Mouse (Mus musculus): ENCODE measurements around the gene Grm7.

DNA sequence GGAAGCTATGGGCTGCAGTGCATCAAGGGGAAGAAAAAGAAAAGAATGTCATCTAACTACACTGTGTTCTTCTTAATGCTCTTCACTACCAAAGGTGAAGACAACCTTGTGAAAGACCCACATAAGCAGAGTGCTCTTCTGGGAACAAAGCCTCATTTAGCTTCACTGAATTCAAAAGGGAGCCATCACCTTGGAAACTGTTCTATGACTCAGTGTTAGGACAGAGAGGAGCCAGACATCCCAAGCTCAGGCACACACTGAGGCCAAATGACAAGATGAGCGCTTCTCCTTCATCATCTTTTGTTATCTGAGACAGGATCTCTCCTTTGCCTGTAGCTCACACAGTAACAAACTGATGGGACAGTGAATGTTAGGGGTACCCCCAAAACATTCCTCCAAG, 45.6 kb downstream of the Grm7 start:
- TF ChIP-seq CTCF (IDR thresholded peaks at IDR 0.05; ENCODE audit: low read depth) (no peak), EP300 (IDR thresholded peaks at IDR 0.05; ENCODE audit: low read depth) (no peak)
